Mouse (Mus musculus): ENCODE data around the gene Senp3.

GRCm38 (mm10) chr11:69707873-69708381 lies 26.0 kb upstream of the Senp3 start:
- TF ChIP-seq CTCF (IDR thresholded peaks at IDR 0.05; ENCODE audit: low read depth, low read length) (no peak), POLR2A (IDR thresholded peaks at IDR 0.05; ENCODE audit: insufficient read depth, low read length) (no peak)
